Mouse (Mus musculus) left cerebral cortex, adult 18-20 months (tissue): Measurements from ENCODE around the gene Siglech. TPM values are rescaled to one million over a fixed set of nuclear protein-coding genes. Genes with fewer than 3 reads are reported as not detected.
"Not testable (repeated sequence)": the region's sequence is repeated elsewhere in the genome, so short reads cannot be mapped to it uniquely, and the experiment has no call there.

ENCODE experiments used
- DNase-seq, 2 experiments: peaks; one replicate each; pipeline ENCODE4 v3.0.0; 2021 to 2022; ENCODE audit warnings: low spot score in 2 of 2, mixed read lengths in 1 of 2
- long read RNA-seq, 2 experiments: library from polyadenylated mRNA; stranded (forward); transcript quantifications; one replicate each; pipeline ENCODE4 v2.0.0; 2021
- total RNA-seq, 2 experiments: library from RNA; stranded (reverse); gene quantifications; 2 replicates each; pipeline ENCODE4 v1.2.3; 2021

Gene Siglech
- total RNA-seq = 10 to 100 TPM in 1 of 2 experiments, 1 to 10 TPM in 1; 9.3 to 11.6 TPM
- long read RNA-seq, experiment 1, partial matches to known transcripts = 2 of 12 reads
- long read RNA-seq, experiment 1, other reads (novel, unspliced or antisense) = 4 of 12 reads
- long read RNA-seq, experiment 2, partial matches to known transcripts = 4 of 9 reads
- long read RNA-seq, experiment 2, other reads (novel, unspliced or antisense) = 3 of 9 reads

- DNase-seq = no peak
Measured at GRCm38 (mm10) chr7:55767926-55768325, at the start of gene Siglech. TSS of gene Siglech (plus strand) at chr7:55768178.

- DNase-seq = no peak
Measured at GRCm38 (mm10) chr7:55722673-55723072, 45.3 kb upstream of the Siglech start.

- no peak for DNase-seq
Measured at GRCm38 (mm10) chr7:55728903-55729302, 39.1 kb upstream of the Siglech start.

GRCm38 (mm10) chr7:55734483-55734882 lies 33.5 kb upstream of the Siglech start:
- DNase-seq = no peak

- DNase-seq = peak; percentile 58 to 72
Measured at GRCm38 (mm10) chr7:55737125-55737912, 30.7 kb upstream of the Siglech start.

- no peak for DNase-seq
Measured at GRCm38 (mm10) chr7:55743614-55744267, 24.2 kb upstream of the Siglech start.

GRCm38 (mm10) chr7:55744566-55745220 lies 23.3 kb upstream of the Siglech start:
- peak; percentile 42 to 65 for DNase-seq

- no peak for DNase-seq
Measured at GRCm38 (mm10) chr7:55750841-55751240, 17.1 kb upstream of the Siglech start.

- no peak for DNase-seq
Measured at GRCm38 (mm10) chr7:55759346-55759745, 8.6 kb upstream of the Siglech start.

GRCm38 (mm10) chr7:55780011-55780410 lies 12.0 kb downstream of the Siglech start:
- DNase-seq = no peak

GRCm38 (mm10) chr7:55782493-55782892 lies 14.5 kb downstream of the Siglech start:
- DNase-seq = no peak

GRCm38 (mm10) chr7:55784580-55784979 lies 16.6 kb downstream of the Siglech start:
- no peak for DNase-seq

GRCm38 (mm10) chr7:55790586-55790985 lies 22.6 kb downstream of the Siglech start:
- DNase-seq = not testable (repeated sequence)

GRCm38 (mm10) chr7:55792280-55792679 lies 24.3 kb downstream of the Siglech start:
- DNase-seq = no peak

GRCm38 (mm10) chr7:55793236-55793951 lies 25.4 kb downstream of the Siglech start:
- no peak for DNase-seq

- peak; percentile 97 to 98 for DNase-seq
Measured at GRCm38 (mm10) chr7:55793952-55794603, 26.1 kb downstream of the Siglech start, which contains the start of gene Tubgcp5. TSS of gene Tubgcp5 (plus strand) at chr7:55794154.

GRCm38 (mm10) chr7:55799981-55800380 lies 32.0 kb downstream of the Siglech start:
- DNase-seq = no peak

GRCm38 (mm10) chr7:55809967-55810366 lies 42.0 kb downstream of the Siglech start:
- DNase-seq = no peak

- DNase-seq = no peak
Measured at GRCm38 (mm10) chr7:55824468-55824867, 56.5 kb downstream of the Siglech start.

GRCm38 (mm10) chr7:55827551-55827950 lies 59.6 kb downstream of the Siglech start:
- no peak for DNase-seq
